Mouse (Mus musculus) thymus, postnatal 10 days (tissue): ENCODE data around the gene Kri1.
"Not testable (repeated sequence)": the region's sequence is repeated elsewhere in the genome, so short reads cannot be mapped to it uniquely, and the experiment has no call there.

Experiments used
- DNase-seq, 2 experiments: peaks; one replicate each; pipeline ENCODE4 v3.0.0; 2021; ENCODE audit warnings: low spot score in 2 of 2

Gene Kri1

GRCm38 (mm10) chr9:21274336-21274735, 13.4 kb downstream of the Kri1 start:
- no peak for DNase-seq

GRCm38 (mm10) chr9:21273520-21274228, 14.1 kb downstream of the Kri1 start:
- DNase-seq: no peak

- no peak for DNase-seq
These were observed 14.7 kb downstream of the Kri1 start for GRCm38 (mm10) chr9:21273094-21273493.

GRCm38 (mm10) chr9:21272391-21272790, 15.4 kb downstream of the Kri1 start:
- DNase-seq: no peak

- DNase-seq: not testable (repeated sequence)
These were observed 18.2 kb downstream of the Kri1 start for GRCm38 (mm10) chr9:21269590-21269989.

GRCm38 (mm10) chr9:21268305-21268704, 19.5 kb downstream of the Kri1 start:
- no peak for DNase-seq

- no peak for DNase-seq
These were observed 20.9 kb downstream of the Kri1 start for GRCm38 (mm10) chr9:21266889-21267288.

GRCm38 (mm10) chr9:21265611-21266010, 22.2 kb downstream of the Kri1 start:
- DNase-seq: no peak

- DNase-seq: peak; percentile 89 to 90
These were observed 22.7 kb downstream of the Kri1 start, which contains the start of gene Atg4d for GRCm38 (mm10) chr9:21265000-21265561. TSS of gene Atg4d (plus strand) at chr9:21265293.

GRCm38 (mm10) chr9:21264272-21264999, 23.3 kb downstream of the Kri1 start:
- no peak for DNase-seq

GRCm38 (mm10) chr9:21261831-21262230, 25.9 kb downstream of the Kri1 start:
- no peak for DNase-seq

- DNase-seq: no peak
These were observed 27.2 kb downstream of the Kri1 start for GRCm38 (mm10) chr9:21260491-21261040.

GRCm38 (mm10) chr9:21256349-21256748, 31.4 kb downstream of the Kri1 start:
- not testable (repeated sequence) for DNase-seq

- no peak for DNase-seq
These were observed 33.1 kb downstream of the Kri1 start for GRCm38 (mm10) chr9:21254690-21255089.

GRCm38 (mm10) chr9:21251116-21251735, 36.5 kb downstream of the Kri1 start:
- DNase-seq: no peak

GRCm38 (mm10) chr9:21250509-21250908, 37.3 kb downstream of the Kri1 start:
- no peak for DNase-seq

GRCm38 (mm10) chr9:21249629-21250508, 37.9 kb downstream of the Kri1 start:
- no peak for DNase-seq

- DNase-seq: no peak
These were observed 39.4 kb downstream of the Kri1 start, which contains the start of gene S1pr5 for GRCm38 (mm10) chr9:21248326-21248725. TSS of gene S1pr5 (minus strand) at chr9:21248443.

GRCm38 (mm10) chr9:21246342-21246741, 41.4 kb downstream of the Kri1 start:
- no peak for DNase-seq

- DNase-seq: no peak
These were observed 42.7 kb downstream of the Kri1 start for GRCm38 (mm10) chr9:21245113-21245487.
